Mouse (Mus musculus): Measurements from ENCODE around the gene Ksr1. TPM values are rescaled to one million over a fixed set of nuclear protein-coding genes. Genes with fewer than 3 reads are reported as not detected.

Gene Ksr1
- polyA plus RNA-seq, 1 experiment from 2014 or later = 0.81 TPM

- 53% methylated on average over 14 of the region's 14 CpGs for WGBS (ENCODE audit: insufficient replicate concordance)
- TF ChIP-seq CTCF (IDR thresholded peaks at IDR 0.05; ENCODE audit: low read depth) = peak; percentile 15; the same call in 1 of the 2 replicates
- peak; percentile 77 for TF ChIP-seq EP300 (IDR thresholded peaks at IDR 0.05; ENCODE audit: low read depth)
- H3K27me3 ChIP-seq (ENCODE audit: insufficient read depth, low read length) = no peaks in the 10 kb centered on the region
- no peak overlapping the region; the same call in 1 of the 2 replicates for H3K27ac ChIP-seq (ENCODE audit: low read depth)
- H3K36me3 ChIP-seq (replicated peaks; ENCODE audit: insufficient read depth, low read length) = no peaks in the 10 kb centered on the region
- no peak overlapping the region for H3K9ac ChIP-seq (replicated peaks)
- H3K4me3 ChIP-seq (ENCODE audit: low read depth, low read length) = no peak overlapping the region
- peaks cover 36% of the 10 kb centered on the region for H3K4me1 ChIP-seq (ENCODE audit: insufficient read depth)
- H3K4me2 ChIP-seq (ENCODE audit: low read depth, low read length) = no peak overlapping the region
- ATAC-seq (peak; percentile 64), DNase-seq (peak; percentile 12)
- no peaks in the 10 kb centered on the region for H3K9me3 ChIP-seq (ENCODE audit: low read length)
Observed at GRCm38 (mm10) chr11:79005578-79006394, 140.4 kb downstream of the Ksr1 start.

- no peak overlapping the region for H3K9ac ChIP-seq (replicated peaks)
- no peaks in the 10 kb centered on the region for H3K27me3 ChIP-seq (ENCODE audit: insufficient read depth, low read length)
- H3K4me1 ChIP-seq (ENCODE audit: insufficient read depth) = peaks cover 36% of the 10 kb centered on the region
- H3K4me3 ChIP-seq (ENCODE audit: low read depth, low read length) = no peak overlapping the region
- H3K36me3 ChIP-seq (replicated peaks; ENCODE audit: insufficient read depth, low read length) = no peaks in the 10 kb centered on the region
- TF ChIP-seq EP300 (IDR thresholded peaks at IDR 0.05; ENCODE audit: low read depth) = no peak
- no peak for TF ChIP-seq CTCF (IDR thresholded peaks at IDR 0.05; ENCODE audit: low read depth)
- 0 out of 2 replicates have a peak overlapping the region, but pooled peaks have one; percentile 20 for H3K4me2 ChIP-seq (ENCODE audit: low read depth, low read length)
- no peaks in the 10 kb centered on the region for H3K9me3 ChIP-seq (ENCODE audit: low read length)
- ATAC-seq (no peak), DNase-seq (peak; percentile 14)
- WGBS (ENCODE audit: insufficient replicate concordance) = 48% methylated on average over 10 of the region's 10 CpGs
- H3K27ac ChIP-seq (ENCODE audit: low read depth) = peak overlapping the region; percentile 82
Observed at GRCm38 (mm10) chr11:79003769-79004638, 142.2 kb downstream of the Ksr1 start.

- Histone ChIP-seq H3K36me3 (replicated peaks; ENCODE audit: insufficient read depth, low read length) (no peaks in the 10 kb centered on the region), H3K9ac (replicated peaks) (no peak overlapping the region), H3K4me2 (ENCODE audit: low read depth, low read length) (0 out of 2 replicates have a peak overlapping the region, but pooled peaks have one; percentile 20), H3K4me3 (ENCODE audit: low read depth, low read length) (no peak overlapping the region), H3K27me3 (ENCODE audit: insufficient read depth, low read length) (no peaks in the 10 kb centered on the region), H3K27ac (ENCODE audit: low read depth) (peak overlapping the region; percentile 83), H3K9me3 (ENCODE audit: low read length) (no peaks in the 10 kb centered on the region), H3K4me1 (ENCODE audit: insufficient read depth) (peaks cover 33% of the 10 kb centered on the region)
- DNase-seq (peak; percentile 38), ATAC-seq (peak; percentile 69)
- TF ChIP-seq CTCF (IDR thresholded peaks at IDR 0.05; ENCODE audit: low read depth) (no peak), EP300 (IDR thresholded peaks at IDR 0.05; ENCODE audit: low read depth) (peak; percentile 86)
- 40% methylated on average over 11 of the region's 11 CpGs for WGBS (ENCODE audit: insufficient replicate concordance)
Observed at GRCm38 (mm10) chr11:79003053-79003768, 143.0 kb downstream of the Ksr1 start.

- H3K4me2 ChIP-seq (ENCODE audit: low read depth, low read length) = no peak overlapping the region
- WGBS (ENCODE audit: insufficient replicate concordance) = 40% methylated on average over 5 of the region's 5 CpGs
- H3K4me3 ChIP-seq (ENCODE audit: low read depth, low read length) = no peak overlapping the region
- ATAC-seq (peak; percentile 24), DNase-seq (peak; percentile 20)
- H3K4me1 ChIP-seq (ENCODE audit: insufficient read depth) = peaks cover 31% of the 10 kb centered on the region
- no peaks in the 10 kb centered on the region for H3K9me3 ChIP-seq (ENCODE audit: low read length)
- H3K9ac ChIP-seq (replicated peaks) = no peak overlapping the region
- H3K36me3 ChIP-seq (replicated peaks; ENCODE audit: insufficient read depth, low read length) = no peaks in the 10 kb centered on the region
- no peaks in the 10 kb centered on the region for H3K27me3 ChIP-seq (ENCODE audit: insufficient read depth, low read length)
- peak overlapping the region; percentile 83 for H3K27ac ChIP-seq (ENCODE audit: low read depth)
- no peak for TF ChIP-seq EP300 (IDR thresholded peaks at IDR 0.05; ENCODE audit: low read depth)
- TF ChIP-seq CTCF (IDR thresholded peaks at IDR 0.05; ENCODE audit: low read depth) = no peak
Observed at GRCm38 (mm10) chr11:79002551-79002951, 143.7 kb downstream of the Ksr1 start.

GRCm38 (mm10) chr11:79001871-79002270 lies 144.3 kb downstream of the Ksr1 start:
- no peak overlapping the region for H3K9ac ChIP-seq (replicated peaks)
- H3K27me3 ChIP-seq (ENCODE audit: insufficient read depth, low read length) = no peaks in the 10 kb centered on the region
- peak overlapping the region; percentile 83 for H3K27ac ChIP-seq (ENCODE audit: low read depth)
- TF ChIP-seq EP300 (IDR thresholded peaks at IDR 0.05; ENCODE audit: low read depth) (no peak), CTCF (IDR thresholded peaks at IDR 0.05; ENCODE audit: low read depth) (no peak)
- H3K4me3 ChIP-seq (ENCODE audit: low read depth, low read length) = no peak overlapping the region
- no peaks in the 10 kb centered on the region for H3K36me3 ChIP-seq (replicated peaks; ENCODE audit: insufficient read depth, low read length)
- H3K9me3 ChIP-seq (ENCODE audit: low read length) = no peaks in the 10 kb centered on the region
- ATAC-seq (no peak), DNase-seq (no peak)
- no peak overlapping the region for H3K4me2 ChIP-seq (ENCODE audit: low read depth, low read length)
- WGBS (ENCODE audit: insufficient replicate concordance) = 77% methylated on average over 4 of the region's 4 CpGs
- peaks cover 31% of the 10 kb centered on the region for H3K4me1 ChIP-seq (ENCODE audit: insufficient read depth)

Data from liver, postnatal 0 days (tissue).